Mouse (Mus musculus) MEL (cell line): Measurements from ENCODE around the gene Guk1.

Experiments
- CTCF ChIP-seq, 3 experiments: IDR thresholded peaks in 2 of 3; conservative IDR thresholded peaks in 1 of 3; 2 replicates each; pipeline ENCODE4 v1.5.1; 2011 to 2012; ENCODE audit warnings: low read length in 3 of 3, low read depth in 2 of 3, mild to moderate bottlenecking in 2 of 3, improper control_type of control experiment in 1 of 3, inconsistent platforms in 1 of 3, mixed read lengths in 1 of 3, moderate library complexity in 1 of 3; ENCODE audit not compliant: control insufficient read depth in 1 of 3, insufficient read depth in 1 of 3, poor library complexity in 1 of 3, severe bottlenecking in 1 of 3
- EP300 ChIP-seq, 2 experiments: IDR thresholded peaks; 2 replicates each; pipeline ENCODE4 v1.6.1; 2011; ENCODE audit warnings: improper control_type of control experiment in 2 of 2, low read length in 2 of 2, low read depth in 1 of 2, mild to moderate bottlenecking in 1 of 2
- ETS1 ChIP-seq: IDR thresholded peaks from 2 replicates; pipeline ENCODE4 v1.6.1; 2012; ENCODE audit warnings: low read depth, mild to moderate bottlenecking, inconsistent platforms, low read length, improper control_type of control experiment, moderate library complexity
- GATA1 ChIP-seq: IDR thresholded peaks from 2 replicates; pipeline ENCODE4 v1.6.1; 2011; ENCODE audit warnings: low read depth, low read length, improper control_type of control experiment
- KAT2A ChIP-seq: conservative IDR thresholded peaks from 2 replicates; pipeline ENCODE4 v1.6.1; 2012; ENCODE audit warnings: low read depth, low read length, improper control_type of control experiment, inconsistent platforms
- MAFK ChIP-seq: IDR thresholded peaks from 2 replicates; pipeline ENCODE4 v1.6.1; 2011; ENCODE audit warnings: low read depth, mild to moderate bottlenecking, low read length, improper control_type of control experiment, borderline replicate concordance
- NELFE ChIP-seq: IDR thresholded peaks from 2 replicates; pipeline ENCODE4 v1.6.1; 2011; ENCODE audit warnings: low read depth, low read length, improper control_type of control experiment
- POLR2A ChIP-seq, 2 experiments: IDR thresholded peaks; 2 replicates each; pipeline ENCODE4 v1.6.1; 2011 to 2012; ENCODE audit warnings: low read length in 2 of 2, mild to moderate bottlenecking in 2 of 2, control low read depth in 1 of 2, improper control_type of control experiment in 1 of 2, low read depth in 1 of 2, moderate library complexity in 1 of 2; ENCODE audit not compliant: control insufficient read depth in 1 of 2, insufficient read depth in 1 of 2, poor library complexity in 1 of 2
- POLR2AphosphoS5 ChIP-seq: IDR thresholded peaks from 2 replicates; pipeline ENCODE4 v1.6.1; 2012; ENCODE audit warnings: low read depth, borderline replicate concordance, mild to moderate bottlenecking, inconsistent platforms, low read length, moderate library complexity, mixed read lengths
- TCF12 ChIP-seq: IDR thresholded peaks from 2 replicates; pipeline ENCODE4 v1.6.1; 2014; ENCODE audit warnings: low read depth, mild to moderate bottlenecking, inconsistent platforms, low read length, improper control_type of control experiment, moderate library complexity

DNA sequence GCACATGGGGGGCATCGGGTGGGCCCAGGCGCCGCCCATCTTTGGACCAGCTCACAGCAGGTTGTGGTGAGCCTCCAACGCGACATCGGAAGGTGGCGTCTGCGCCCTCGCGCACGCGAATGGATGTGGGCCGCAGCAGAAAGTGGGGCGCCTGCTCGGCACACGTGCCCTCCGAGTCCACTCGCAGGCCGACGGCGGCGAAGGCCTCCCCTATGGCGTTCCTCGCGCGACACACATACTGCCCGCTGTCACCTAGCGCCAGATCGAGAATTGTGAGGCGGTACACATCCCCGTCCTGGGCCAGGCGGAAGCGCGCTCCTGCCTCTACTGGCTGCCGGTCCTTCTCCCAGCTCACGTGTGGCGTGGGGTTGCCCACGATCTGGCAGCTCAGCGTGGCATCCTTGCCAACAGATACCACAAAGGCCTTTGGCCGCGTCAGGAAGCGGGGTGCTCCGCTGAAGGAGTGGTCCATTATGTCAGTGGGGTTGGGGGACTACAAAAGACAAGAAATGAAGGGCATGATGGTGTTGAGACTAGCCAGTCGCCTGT, 56.0 kb downstream of the Guk1 start, which contains the start of gene Obscn:
- no peak for TF ChIP-seq CTCF (IDR thresholded peaks at IDR 0.05 in 2 of 3, conservative IDR thresholded peaks at IDR 0.05 in 1 of 3; ENCODE audit: control insufficient read depth in 1 of 3, insufficient read depth in 1 of 3, low read depth in 2 of 3, low read length in 3 of 3, poor library complexity in 1 of 3, severe bottlenecking in 1 of 3)
- TF ChIP-seq EP300 (IDR thresholded peaks at IDR 0.05; ENCODE audit: low read depth in 1 of 2, low read length in 2 of 2), result no peak
- no peak for TF ChIP-seq KAT2A
- no peak for TF ChIP-seq ETS1
- TF ChIP-seq TCF12, result no peak
- TF ChIP-seq POLR2A (IDR thresholded peaks at IDR 0.05; ENCODE audit: control insufficient read depth in 1 of 2, insufficient read depth in 1 of 2, low read depth in 1 of 2, low read length in 2 of 2, poor library complexity in 1 of 2), result no peak
- no peak for TF ChIP-seq MAFK
- no peak; the same call in 1 of the 2 replicates for TF ChIP-seq POLR2AphosphoS5
- no peak for TF ChIP-seq NELFE
- no peak for TF ChIP-seq GATA1
